Mouse (Mus musculus) adrenal gland, postnatal 25 days (tissue): ENCODE results near the gene Gfer. TPM values are rescaled to one million over a fixed set of nuclear protein-coding genes. Genes with fewer than 3 reads are reported as not detected.

Experiments used
- DNase-seq: peaks from one replicate; pipeline ENCODE4 v3.0.0; 2021; ENCODE audit warnings: mixed read lengths
- long read RNA-seq: library from polyadenylated mRNA; stranded (forward); transcript quantifications from one replicate; pipeline ENCODE4 v2.0.0, GENCODE M21; 2021
- total RNA-seq: library from RNA; stranded (reverse); gene quantifications from 2 replicates; pipeline ENCODE4 v1.2.3, GENCODE M21; 2021

Gene Gfer
- total RNA-seq, result 30.5 and 33.5 TPM in 2 replicates
- long read RNA-seq, transcript Gfer-206 (2 exons, 1,706 nt), result minor isoform, 6 of 53 reads
- long read RNA-seq, transcript Gfer-201 (3 exons, 1,776 nt), result major isoform, 28 of 53 reads
- long read RNA-seq, transcript Gfer-204 (4 exons, 1,177 nt), result minor isoform, 12 of 53 reads
- long read RNA-seq, partial matches to known transcripts, result 4 of 53 reads
- long read RNA-seq, other reads (novel, unspliced or antisense), result 2 of 53 reads

- DNase-seq, result peak; percentile 95
These were observed at the start of gene Gfer, which contains the start of gene Noxo1 for GRCm38 (mm10) chr17:24696011-24696697. TSS of gene Gfer (minus strand) at chr17:24696156. TSS of gene Noxo1 (plus strand) at chr17:24696234.

- no peak for DNase-seq
These were observed 48.4 kb upstream of the Gfer start for GRCm38 (mm10) chr17:24744381-24744780.

GRCm38 (mm10) chr17:24743896-24744295 is 47.9 kb upstream of the Gfer start:
- no peak for DNase-seq

GRCm38 (mm10) chr17:24742307-24742706 is 46.4 kb upstream of the Gfer start:
- no peak for DNase-seq

GRCm38 (mm10) chr17:24739926-24740325 is 44.0 kb upstream of the Gfer start:
- no peak for DNase-seq

- no peak for DNase-seq
These were observed 42.3 kb upstream of the Gfer start for GRCm38 (mm10) chr17:24738238-24738637.

- no peak for DNase-seq
These were observed 41.3 kb upstream of the Gfer start for GRCm38 (mm10) chr17:24737135-24737810.

- peak; percentile 92 for DNase-seq
These were observed 40.5 kb upstream of the Gfer start, which contains the start of gene Msrb1 for GRCm38 (mm10) chr17:24736330-24737051. TSS of gene Msrb1 (plus strand) at chr17:24736642.

GRCm38 (mm10) chr17:24735446-24735845 is 39.5 kb upstream of the Gfer start:
- no peak for DNase-seq

- no peak for DNase-seq
These were observed 38.6 kb upstream of the Gfer start for GRCm38 (mm10) chr17:24734513-24734912.

- DNase-seq, result no peak
These were observed 37.6 kb upstream of the Gfer start for GRCm38 (mm10) chr17:24733434-24734050.

GRCm38 (mm10) chr17:24732233-24732935 is 36.4 kb upstream of the Gfer start:
- DNase-seq, result no peak

- DNase-seq, result no peak
These were observed 34.8 kb upstream of the Gfer start for GRCm38 (mm10) chr17:24730787-24731186.

GRCm38 (mm10) chr17:24729067-24729466 is 33.1 kb upstream of the Gfer start:
- DNase-seq, result no peak

- DNase-seq, result no peak
These were observed 32.2 kb upstream of the Gfer start for GRCm38 (mm10) chr17:24728184-24728583.

GRCm38 (mm10) chr17:24727618-24728017 is 31.7 kb upstream of the Gfer start, which contains the start of gene Rpl3l:
TSS of gene Rpl3l (plus strand) at chr17:24727820.
- DNase-seq, result no peak

GRCm38 (mm10) chr17:24725637-24726390 is 29.9 kb upstream of the Gfer start:
- no peak for DNase-seq

- peak; percentile 98 for DNase-seq
These were observed 28.2 kb upstream of the Gfer start, which contains the start of gene Ndufb10 for GRCm38 (mm10) chr17:24724184-24724583. TSS of gene Ndufb10 (minus strand) at chr17:24724478.

GRCm38 (mm10) chr17:24723881-24724180 is 27.9 kb upstream of the Gfer start:
- no peak for DNase-seq

- DNase-seq, result no peak
These were observed 27.3 kb upstream of the Gfer start for GRCm38 (mm10) chr17:24723122-24723880.
